In genomic region chr9:53408548-53408947, GRCm38 (mm10) we compare ENCODE assay signal across 25 mouse cellular contexts. TPM values are rescaled to one million over a fixed set of nuclear protein-coding genes. Genes with fewer than 3 reads are reported as not detected.
DNase-seq lines count a peak whose midpoint lies in the region; ATAC-seq and TF ChIP-seq lines count a peak whose summit lies in the region.
"Had no signal": no experiment of that assay in that cellular context is flagged by ENCODE, and none has a peak within 500 bp of the region (broad histone marks: within the 10 kb centered on the region; RNA-seq: fewer than 3 reads in every experiment).

No protein-coding gene starts in this region.

- no peak overlapping the region for H3K9ac ChIP-seq in kidney, embryonic 15.5 days
- H3K9ac ChIP-seq in lung, embryonic 15.5 days = no peak overlapping the region
- H3K9ac ChIP-seq: forebrain, embryonic 13.5 days; heart, embryonic 12.5 days; heart, embryonic 15.5 days; hindbrain, embryonic 14.5 days had no signal

- H3K4me1 ChIP-seq in kidney, adult 2 months (ENCODE audit: control insufficient read depth, insufficient read depth, low read length) = 0 out of 2 replicates have a peak, but pooled peaks cover 3% of the 10 kb centered on the region
- H3K4me1 ChIP-seq in kidney, embryonic 15.5 days = peaks cover 20% of the 10 kb centered on the region
- peaks cover 17% of the 10 kb centered on the region for H3K4me1 ChIP-seq in lung, embryonic 15.5 days
- H3K4me1 ChIP-seq in thymus, adult 2 months (replicated peaks; ENCODE audit: control insufficient read depth, insufficient read depth, low read length) = peaks cover 13% of the 10 kb centered on the region

- TF ChIP-seq POLR2A in kidney, adult 2 months (IDR thresholded peaks at IDR 0.05; ENCODE audit: low read depth, low read length) = no peak
- TF ChIP-seq POLR2A in thymus, adult 2 months (IDR thresholded peaks at IDR 0.05; ENCODE audit: control insufficient read depth, extremely low read depth, insufficient read depth, low read length, poor library complexity) = no peak

- WGBS in kidney, adult 2 months = 66% methylated on average over 4 of the region's 4 CpGs
- WGBS in kidney, embryonic 15.5 days = 68% methylated on average over 4 of the region's 4 CpGs
- WGBS in lung, embryonic 15.5 days = 54% methylated on average over 4 of the region's 4 CpGs
- WGBS in thymus, adult 2 months = 89% methylated on average over 4 of the region's 4 CpGs

- TF ChIP-seq CTCF in kidney, adult 2 months (conservative IDR thresholded peaks at IDR 0.05; ENCODE audit: insufficient read depth, insufficient read length, low read depth, low read length) = no peak
- TF ChIP-seq CTCF in thymus, adult 2 months (IDR thresholded peaks at IDR 0.05; ENCODE audit: borderline replicate concordance, control insufficient read depth, extremely low read depth, insufficient read depth, low read length, poor library complexity) = no peak

- no peak overlapping the region for H3K4me2 ChIP-seq in kidney, embryonic 15.5 days
- no peak overlapping the region for H3K4me2 ChIP-seq in lung, embryonic 15.5 days
- H3K4me2 ChIP-seq: forebrain, embryonic 13.5 days; heart, embryonic 12.5 days; heart, embryonic 15.5 days; hindbrain, embryonic 14.5 days had no signal

- H3K36me3 ChIP-seq in kidney, adult 2 months (ENCODE audit: control insufficient read depth, insufficient read depth, low read length) = no peaks in the 10 kb centered on the region
- no peaks in the 10 kb centered on the region for H3K36me3 ChIP-seq in kidney, embryonic 15.5 days
- H3K36me3 ChIP-seq in lung, embryonic 15.5 days = no peaks in the 10 kb centered on the region
- no peaks in the 10 kb centered on the region for H3K36me3 ChIP-seq in thymus, adult 2 months (ENCODE audit: control insufficient read depth, insufficient read depth, low read length)
- H3K36me3 ChIP-seq: forebrain, embryonic 10.5 days; G1E; heart, embryonic 12.5 days; heart, embryonic 15.5 days had no signal

- H3K27me3 ChIP-seq in kidney, adult 2 months (replicated peaks; ENCODE audit: control insufficient read depth, insufficient read depth, low read length) = no peaks in the 10 kb centered on the region
- no peaks in the 10 kb centered on the region for H3K27me3 ChIP-seq in kidney, embryonic 15.5 days
- H3K27me3 ChIP-seq in lung, embryonic 15.5 days = no peaks in the 10 kb centered on the region
- H3K27me3 ChIP-seq in thymus, adult 2 months (ENCODE audit: control insufficient read depth, insufficient read depth, low read length) = no peaks in the 10 kb centered on the region
- H3K27me3 ChIP-seq: CH12.LX; forebrain, embryonic 13.5 days; heart, embryonic 12.5 days; heart, embryonic 15.5 days; Patski had no signal

- H3K9me3 ChIP-seq in kidney, embryonic 15.5 days (replicated peaks) = no peaks in the 10 kb centered on the region
- no peaks in the 10 kb centered on the region for H3K9me3 ChIP-seq in lung, embryonic 15.5 days
- H3K9me3 ChIP-seq: forebrain, embryonic 10.5 days; forebrain, embryonic 13.5 days; G1E; heart, embryonic 12.5 days; heart, embryonic 15.5 days had no signal

- H3K4me3 ChIP-seq in kidney, adult 2 months (ENCODE audit: insufficient read depth, low read depth, low read length) = no peak overlapping the region
- no peak overlapping the region for H3K4me3 ChIP-seq in kidney, embryonic 15.5 days (replicated peaks)
- H3K4me3 ChIP-seq in lung, embryonic 15.5 days = no peak overlapping the region
- H3K4me3 ChIP-seq in thymus, adult 2 months (ENCODE audit: control insufficient read depth, insufficient read depth, low read length) = no peak overlapping the region
- H3K4me3 ChIP-seq: forebrain, embryonic 10.5 days; forebrain, embryonic 13.5 days; heart, embryonic 12.5 days; heart, embryonic 15.5 days had no signal

- peak overlapping the region; percentile 41; the same call in 1 of the 2 replicates for H3K27ac ChIP-seq in kidney, adult 2 months (ENCODE audit: insufficient read depth, low read depth, low read length)
- no peak overlapping the region for H3K27ac ChIP-seq in kidney, embryonic 15.5 days
- H3K27ac ChIP-seq in lung, embryonic 15.5 days = peak overlapping the region; percentile 53
- peak overlapping the region; percentile 70; the same call in 1 of the 2 replicates for H3K27ac ChIP-seq in thymus, adult 2 months (ENCODE audit: control insufficient read depth, insufficient read depth, low read length)
- H3K27ac ChIP-seq: forebrain, embryonic 10.5 days; forebrain, embryonic 13.5 days; heart, embryonic 15.5 days; hindbrain, embryonic 14.5 days had no signal

- DNase-seq in kidney, adult 2 months = no peak
- no peak for DNase-seq in lung, postnatal 14 days
- no peak for DNase-seq in thymus, adult 2 months
- DNase-seq in thymus, postnatal 36 days = no peak
- DNase-seq in ovary, postnatal 14 days (ENCODE audit: low spot score) = no peak
- DNase-seq: adrenal gland, postnatal 10 days; B cell, adult 2 months; cerebellum, adult 18-20 months; cerebellum, adult 9-10 months; cerebellum, postnatal 14 days; gastrocnemius, postnatal 14 days; heart, adult 18-20 months; heart, postnatal 10 days; heart, postnatal 36 days had no signal

- no peak for ATAC-seq in kidney, embryonic 15.5 days (replicated peaks; ENCODE audit: low FRiP score)
- peak; percentile 20; the same call in 1 of the 2 replicates for ATAC-seq in lung, embryonic 15.5 days (ENCODE audit: borderline replicate concordance, extremely low read depth, low FRiP score, low TSS enrichment)
- ATAC-seq: forebrain, embryonic 13.5 days; forebrain, embryonic 16.5 days; Patski had no signal

RNA-seq across cellular contexts. Expression of gene 4930550C14Rik, which starts 6.4 kb away (rescaled TPM):
- polyA plus RNA-seq in kidney, adult 2 months (2012; rRNA removed) = 1.0 and 1.8 TPM in 2 replicates
- 1.6 and 1.9 TPM in 2 replicates for polyA plus RNA-seq in kidney, embryonic 15.5 days (2015; fragmentation: Nextera tagmentation; extraction: Ambion mirVana)
- polyA plus RNA-seq in lung, embryonic 15.5 days (2015; fragmentation: Nextera tagmentation; extraction: Ambion mirVana) = 1.7 and 1.9 TPM in 2 replicates
- polyA plus RNA-seq in thymus, adult 2 months (2012; rRNA removed) = 0.12 and 0.36 TPM in 2 replicates
- polyA plus RNA-seq: G1E; hindbrain, embryonic 14.5 days had no signal

RNA-seq across cellular contexts. Expression of gene Kdelc2, which starts 24.7 kb away (rescaled TPM):
- 3.5 and 4.3 TPM in 2 replicates for polyA plus RNA-seq in kidney, adult 2 months (2012; rRNA removed)
- polyA plus RNA-seq in kidney, embryonic 15.5 days (2015; fragmentation: Nextera tagmentation; extraction: Ambion mirVana) = 32.7 and 33.5 TPM in 2 replicates
- 49.1 and 53.0 TPM in 2 replicates for polyA plus RNA-seq in lung, embryonic 15.5 days (2015; fragmentation: Nextera tagmentation; extraction: Ambion mirVana)
- 1.6 and 1.8 TPM in 2 replicates for polyA plus RNA-seq in thymus, adult 2 months (2012; rRNA removed)
- polyA plus RNA-seq: G1E had no signal
